Mouse (Mus musculus) G1E (cell line): ENCODE measurements around the gene Slc4a4. TPM values are rescaled to one million over a fixed set of nuclear protein-coding genes. Genes with fewer than 3 reads are reported as not detected.
"Not testable (repeated sequence)": the region's sequence is repeated elsewhere in the genome, so short reads cannot be mapped to it uniquely, and the experiment has no call there.

Experiments
- ATAC-seq: 2 replicates; pipeline ENCODE4 v1.8.0; 2016; ENCODE audit warnings: mild to moderate bottlenecking; ENCODE audit not compliant: insufficient number of reproducible peaks, poor library complexity, low FRiP score, severe bottlenecking; ENCODE audit errors: extremely low read depth
- DNase-seq: peaks from one replicate; pipeline ENCODE4 v3.0.0; 2012; ENCODE audit warnings: low spot score
- H3K27me3 ChIP-seq: 2 replicates; pipeline ENCODE4 v1.6.1; 2012; ENCODE audit warnings: mild to moderate bottlenecking, low read length, inconsistent platforms; ENCODE audit not compliant: insufficient read depth
- H3K36me3 ChIP-seq: replicated peaks from 2 replicates; pipeline ENCODE3; 2012; ENCODE audit warnings: mild to moderate bottlenecking, inconsistent platforms
- H3K4me1 ChIP-seq: 2 replicates; pipeline ENCODE4 v1.6.1; 2012; ENCODE audit warnings: low read depth, low read length, inconsistent platforms, mixed read lengths; ENCODE audit not compliant: insufficient read depth
- H3K4me3 ChIP-seq: 2 replicates; pipeline ENCODE4 v1.5.1; 2012; ENCODE audit warnings: low read depth, mild to moderate bottlenecking, inconsistent platforms, low read length, moderate library complexity, mixed read lengths
- H3K9me3 ChIP-seq: replicated peaks from 2 replicates; pipeline ENCODE4 v1.6.1; 2012; ENCODE audit warnings: inconsistent platforms
- CTCF ChIP-seq: IDR thresholded peaks from 2 replicates; pipeline ENCODE4 v1.5.1; 2012; ENCODE audit warnings: low read depth, low read length, inconsistent platforms, mixed read lengths
- GATA1 ChIP-seq: IDR thresholded peaks from 2 replicates; pipeline ENCODE4 v1.6.1; 2012; ENCODE audit warnings: borderline replicate concordance, low read length, inconsistent platforms, mixed read lengths
- GATA2 ChIP-seq: IDR thresholded peaks from 2 replicates; pipeline ENCODE4 v1.6.1; 2012; ENCODE audit warnings: low read depth, low read length, inconsistent platforms, borderline replicate concordance
- POLR2AphosphoS5 ChIP-seq: IDR thresholded peaks from 2 replicates; pipeline ENCODE4 v1.6.1; 2012; ENCODE audit warnings: low read depth, low read length, inconsistent platforms; ENCODE audit not compliant: insufficient replicate concordance
- TAL1 ChIP-seq: conservative IDR thresholded peaks from 2 replicates; pipeline ENCODE4 v1.6.1; 2012; ENCODE audit warnings: low read depth, low read length, inconsistent platforms, mixed read lengths
- polyA plus RNA-seq: library from polyadenylated mRNA; stranded (reverse); fragments of >175 nt; gene quantifications from 2 replicates; pipeline ENCODE4 v1.2.3, GENCODE M21; 2012
- total RNA-seq, 2 experiments: library from RNA; stranded (forward) in 1 of 2; stranded (reverse) in 1 of 2; fragments of 200-1000 nt in 1 of 2; fragments of >200 nt in 1 of 2; fragmentation: Nextera tagmentation in 1 of 2; gene quantifications; 2 replicates each; pipeline ENCODE4 v1.2.3; 2014 to 2017

The Slc4a4 gene
- total and polyA plus RNA-seq, 3 experiments, result 0.11 TPM; not detected in 2

DNA sequence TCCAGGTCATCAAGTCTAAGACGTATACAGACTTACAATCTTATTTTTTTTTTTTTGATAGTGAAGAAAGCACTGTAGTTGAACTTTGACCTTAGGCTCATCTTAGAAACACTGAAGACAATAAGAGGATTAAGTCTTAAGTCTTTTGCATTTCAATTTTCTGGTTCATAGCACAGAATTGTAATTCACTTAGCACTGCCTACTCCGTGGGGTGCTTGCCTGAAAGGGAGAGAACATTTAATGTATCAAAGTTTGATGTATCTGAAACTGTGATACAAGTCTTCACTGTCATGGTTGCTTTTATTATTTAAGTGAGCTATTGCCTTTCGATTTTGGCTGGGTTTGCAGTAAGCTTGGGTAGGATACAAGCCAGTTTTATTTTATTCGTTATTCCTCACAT is 211.5 kb downstream of the Slc4a4 start:
- DNase-seq (no peak), ATAC-seq (no peak)
- Histone ChIP-seq H3K4me1 (no peaks in the 10 kb centered on the region), H3K9me3 (peaks cover 6% of the 10 kb centered on the region; the same call in 1 of the 2 replicates), H3K27me3 (no peaks in the 10 kb centered on the region), H3K36me3 (no peaks in the 10 kb centered on the region), H3K4me3 (no peak overlapping the region)
- no peak for TF ChIP-seq TAL1
- TF ChIP-seq CTCF, result no peak
- TF ChIP-seq GATA1, result no peak
- TF ChIP-seq POLR2AphosphoS5, result no peak
- TF ChIP-seq GATA2, result no peak

DNA sequence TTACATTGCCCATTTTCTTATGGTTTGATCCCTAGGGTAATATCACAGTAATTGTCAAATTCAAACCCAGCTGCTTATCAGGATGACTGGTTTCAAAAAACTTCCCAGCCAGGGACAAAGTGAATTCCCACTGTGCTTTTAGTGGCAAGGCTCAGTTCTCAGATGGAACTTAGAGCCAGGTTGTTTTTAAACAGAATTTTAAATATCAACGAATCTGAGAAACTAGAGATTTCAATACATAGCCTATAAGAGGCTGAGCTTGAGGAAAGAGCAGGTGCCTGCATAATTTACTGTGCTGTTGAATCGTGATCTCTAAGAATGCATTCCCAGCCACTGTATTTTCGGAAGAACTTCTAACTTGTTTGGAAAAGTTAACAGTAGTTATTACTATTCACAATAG is 213.3 kb downstream of the Slc4a4 start:
- Histone ChIP-seq H3K4me3 (no peak overlapping the region), H3K9me3 (peaks cover 6% of the 10 kb centered on the region; the same call in 1 of the 2 replicates), H3K36me3 (no peaks in the 10 kb centered on the region), H3K27me3 (no peaks in the 10 kb centered on the region), H3K4me1 (no peaks in the 10 kb centered on the region)
- no peak for TF ChIP-seq GATA2
- ATAC-seq (no peak), DNase-seq (no peak)

DNA sequence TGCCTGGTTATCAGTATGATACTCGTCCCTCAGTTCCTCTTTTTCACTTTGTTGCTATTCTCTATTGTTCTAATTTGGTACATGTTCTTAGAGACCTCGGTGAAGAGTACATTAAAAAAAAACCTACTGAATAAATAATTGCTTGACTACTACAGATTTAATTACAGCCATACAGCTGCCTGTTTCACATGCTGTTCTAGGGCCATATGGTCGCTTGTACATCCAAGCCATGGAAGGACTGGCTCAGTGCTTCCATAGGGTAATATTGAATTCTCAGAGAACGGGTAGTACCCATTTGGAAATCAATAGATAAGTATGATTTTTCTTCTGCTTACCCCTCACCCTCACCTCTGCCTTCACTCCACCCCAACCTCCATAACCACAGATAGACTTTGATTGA is 215.9 kb downstream of the Slc4a4 start:
- DNase-seq (no peak), ATAC-seq (no peak)
- Histone ChIP-seq H3K4me3 (no peak overlapping the region), H3K9me3 (peaks cover 9% of the 10 kb centered on the region), H3K36me3 (no peaks in the 10 kb centered on the region), H3K4me1 (no peaks in the 10 kb centered on the region), H3K27me3 (no peaks in the 10 kb centered on the region)
- TF ChIP-seq GATA1 (no peak), CTCF (no peak), TAL1 (no peak), GATA2 (no peak), POLR2AphosphoS5 (no peak)

DNA sequence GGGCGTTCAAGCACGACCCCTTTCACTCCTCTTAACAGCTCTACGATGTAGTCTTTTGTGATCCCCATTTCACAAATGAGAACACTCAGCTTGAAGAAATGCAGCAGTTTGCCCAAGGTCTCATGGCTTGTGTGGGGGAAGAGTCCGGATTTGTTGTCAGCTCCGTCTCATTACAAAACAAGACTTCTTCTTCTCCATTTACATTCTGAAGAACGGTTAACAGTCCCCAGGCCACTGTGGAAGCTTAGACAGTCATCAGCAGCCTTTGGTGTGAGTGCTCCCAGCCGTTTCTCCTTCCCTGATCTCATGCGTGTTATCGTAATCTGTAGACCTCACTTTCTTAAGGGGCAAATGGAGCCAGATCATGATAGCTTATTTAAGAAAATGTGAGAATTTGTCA is 218.7 kb downstream of the Slc4a4 start:
- no peak for TF ChIP-seq GATA2
- TF ChIP-seq CTCF, result no peak
- TF ChIP-seq TAL1, result no peak
- no peak for TF ChIP-seq GATA1
- TF ChIP-seq POLR2AphosphoS5, result no peak
- ATAC-seq (no peak), DNase-seq (no peak)
- Histone ChIP-seq H3K27me3 (no peaks in the 10 kb centered on the region), H3K9me3 (peaks cover 9% of the 10 kb centered on the region), H3K4me1 (no peaks in the 10 kb centered on the region), H3K4me3 (no peak overlapping the region), H3K36me3 (no peaks in the 10 kb centered on the region)

DNA sequence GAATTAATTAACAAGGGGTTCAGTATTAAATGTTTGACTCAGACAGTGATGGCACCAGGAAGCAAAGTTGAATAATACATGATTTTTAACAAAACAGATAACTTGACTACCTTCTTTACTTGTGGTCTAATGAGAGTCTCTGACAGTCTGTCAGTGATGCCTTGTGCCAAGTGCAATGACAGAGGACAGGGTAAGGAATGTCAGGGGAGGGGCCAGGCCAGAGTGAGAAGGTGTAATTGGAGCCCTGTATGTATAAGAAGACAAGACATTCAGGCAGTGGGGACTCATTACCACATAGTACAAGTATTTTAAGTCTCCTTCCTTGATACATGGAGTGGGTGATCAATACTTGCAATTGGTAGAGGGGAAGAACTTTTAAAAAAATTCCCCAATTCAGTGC is 219.6 kb downstream of the Slc4a4 start:
- Histone ChIP-seq H3K4me3 (no peak overlapping the region), H3K9me3 (peaks cover 16% of the 10 kb centered on the region), H3K36me3 (no peaks in the 10 kb centered on the region), H3K27me3 (no peaks in the 10 kb centered on the region), H3K4me1 (no peaks in the 10 kb centered on the region)
- TF ChIP-seq CTCF, result no peak
- TF ChIP-seq GATA1, result no peak
- TF ChIP-seq TAL1, result no peak
- TF ChIP-seq POLR2AphosphoS5, result no peak
- TF ChIP-seq GATA2, result no peak
- ATAC-seq, result no peak
- DNase-seq, result no peak

DNA sequence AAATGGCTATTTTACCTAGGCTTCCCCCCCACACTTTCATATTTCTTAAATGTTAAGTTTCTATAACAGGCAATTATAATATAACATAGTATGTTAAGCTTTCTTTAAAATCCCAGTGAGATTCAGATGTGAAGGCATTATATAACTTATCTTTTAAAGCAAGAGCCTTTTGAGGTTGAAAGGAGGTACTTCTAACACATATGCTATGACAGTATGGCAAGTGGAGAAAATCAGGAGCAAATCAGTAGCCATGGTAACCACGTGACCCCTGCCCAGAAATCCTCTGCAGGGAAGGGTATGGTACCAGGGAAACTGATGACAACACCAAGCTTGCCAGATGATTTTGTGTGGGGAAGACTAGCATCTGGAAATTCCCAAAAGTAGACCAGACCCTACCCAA is 222.2 kb downstream of the Slc4a4 start:
- Histone ChIP-seq H3K27me3 (no peaks in the 10 kb centered on the region), H3K4me1 (no peaks in the 10 kb centered on the region), H3K36me3 (no peaks in the 10 kb centered on the region), H3K4me3 (no peak overlapping the region), H3K9me3 (peaks cover 19% of the 10 kb centered on the region)
- DNase-seq (no peak), ATAC-seq (no peak)
- TF ChIP-seq TAL1, result no peak
- TF ChIP-seq GATA1, result no peak
- TF ChIP-seq POLR2AphosphoS5, result no peak
- TF ChIP-seq GATA2, result no peak
- no peak for TF ChIP-seq CTCF

DNA sequence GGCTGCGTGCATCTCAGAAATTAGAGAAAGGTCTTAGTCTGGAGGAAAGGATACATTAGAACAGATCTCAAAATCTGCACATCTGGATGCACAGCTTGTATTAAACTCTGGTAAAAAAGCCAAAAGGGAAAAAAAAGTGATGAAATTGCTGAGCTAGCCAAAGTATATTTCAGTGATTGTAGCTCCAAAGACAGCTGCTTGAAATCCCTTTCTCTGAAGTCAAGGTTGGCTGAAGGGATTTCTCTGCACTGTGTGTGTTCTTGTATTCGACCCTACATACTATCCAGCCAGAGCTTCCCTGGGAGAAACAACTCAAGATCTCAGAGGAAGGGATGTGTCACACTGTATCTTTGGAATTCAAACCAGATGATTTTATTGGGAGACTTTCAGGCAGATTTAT is 223.2 kb downstream of the Slc4a4 start:
- no peaks in the 10 kb centered on the region for H3K4me1 ChIP-seq
- no peak for TF ChIP-seq TAL1
- no peak for TF ChIP-seq GATA2
- no peak for TF ChIP-seq POLR2AphosphoS5
- no peak for TF ChIP-seq GATA1
- TF ChIP-seq CTCF, result no peak
- H3K9me3 ChIP-seq, result peaks cover 19% of the 10 kb centered on the region
- no peaks in the 10 kb centered on the region for H3K36me3 ChIP-seq
- H3K27me3 ChIP-seq, result no peaks in the 10 kb centered on the region
- ATAC-seq (no peak), DNase-seq (no peak)
- no peak overlapping the region for H3K4me3 ChIP-seq

DNA sequence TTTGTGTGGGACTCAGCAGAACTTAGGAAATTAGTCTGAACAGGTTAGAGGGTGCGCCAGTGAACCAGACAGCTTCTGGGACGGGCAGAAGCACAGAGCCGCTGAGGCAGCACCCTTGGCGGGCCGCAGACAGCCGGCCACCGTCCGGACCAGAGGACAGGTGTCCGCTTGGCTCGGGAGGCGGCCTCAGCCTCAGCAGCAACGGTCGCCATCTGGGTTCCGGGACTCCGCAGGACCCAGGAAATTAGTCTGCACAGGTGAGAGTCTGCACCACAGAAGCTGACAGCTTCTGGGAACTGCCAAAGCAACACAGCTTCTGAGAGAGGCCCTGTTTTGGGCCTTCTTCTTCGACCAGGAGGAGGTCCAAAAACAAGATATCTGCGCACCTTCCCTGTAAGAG is 225.4 kb downstream of the Slc4a4 start:
- H3K27me3 ChIP-seq, H3K4me1 ChIP-seq, H3K36me3 ChIP-seq, H3K4me3 ChIP-seq, ATAC-seq, DNase-seq: not testable (repeated sequence)
- H3K9me3 ChIP-seq, result peaks cover 12% of the 10 kb centered on the region
